11 mouse cellular contexts compared by ENCODE assay signal in the genomic region with DNA sequence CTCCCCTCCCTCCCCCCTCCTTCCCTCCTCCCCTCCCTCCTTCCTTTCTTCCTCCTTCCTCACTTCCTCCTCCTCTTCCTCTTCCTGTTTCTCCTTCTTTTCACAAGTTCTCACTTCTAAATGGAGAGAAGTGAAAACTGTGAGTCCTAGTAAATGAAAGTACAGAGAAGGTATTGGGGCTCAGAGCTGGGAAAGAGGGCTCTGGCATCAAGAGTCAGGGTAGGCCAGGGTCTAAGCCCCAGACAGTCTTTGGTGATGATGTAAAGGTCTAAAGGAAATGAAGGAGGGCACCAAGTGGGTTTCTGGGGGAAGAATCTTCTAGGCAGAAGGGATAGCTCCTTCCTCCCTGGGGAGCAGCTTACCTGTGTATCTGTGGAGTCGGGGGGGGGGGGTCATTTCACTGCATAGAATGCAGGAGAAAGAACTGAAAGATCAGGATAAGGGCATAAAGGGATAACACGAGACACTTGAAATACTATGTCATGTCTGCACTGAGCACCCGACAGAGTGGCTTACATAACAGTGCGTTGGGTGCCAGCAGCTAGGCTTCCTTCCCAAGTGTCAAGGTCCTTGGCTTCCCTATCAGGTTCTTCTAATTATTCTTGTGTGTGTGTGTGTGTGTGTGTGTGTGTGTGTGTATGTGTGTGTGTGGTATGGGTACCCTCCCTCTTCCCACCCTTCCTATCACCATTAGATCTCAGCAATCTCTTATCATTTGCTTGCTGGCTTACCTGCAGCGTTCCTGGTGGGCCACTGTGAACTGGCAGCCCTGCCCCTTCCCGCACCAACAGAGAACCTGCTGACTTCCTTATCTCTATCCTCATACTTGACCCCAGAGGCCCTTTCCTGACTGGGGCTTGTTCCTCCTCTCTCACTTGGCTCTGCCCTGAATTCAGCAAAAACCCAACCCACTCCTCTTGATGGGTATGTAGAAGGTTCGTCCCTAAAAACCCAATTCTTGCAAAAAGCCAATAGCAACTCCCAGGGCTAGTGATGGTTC. TPM values are rescaled to one million over a fixed set of nuclear protein-coding genes. Genes with fewer than 3 reads are reported as not detected.
DNase-seq lines count a peak whose midpoint lies in the region; ATAC-seq and TF ChIP-seq lines count a peak whose summit lies in the region.
"Had no signal": no experiment of that assay in that cellular context is flagged by ENCODE, and none has a peak within 500 bp of the region (broad histone marks: within the 10 kb centered on the region; RNA-seq: fewer than 3 reads in every experiment).

No protein-coding gene starts in this region.

- no peak overlapping the region for H3K27ac ChIP-seq in hindbrain, postnatal 0 days
- H3K27ac ChIP-seq: embryonic facial prominence, embryonic 12.5 days; lung, embryonic 15.5 days had no signal

- peak; percentile 71 to 80 for DNase-seq in adrenal gland, adult (ENCODE audit: inconsistent age in 2 of 2, low spot score in 1 of 2)
- DNase-seq in adrenal gland, postnatal 4 days (ENCODE audit: low spot score in 2 of 2), result no peak
- DNase-seq in kidney, postnatal 25 days, result peak; percentile 49 to 84
- DNase-seq in kidney, postnatal 4 days, result no peak
- DNase-seq in heart, postnatal 10 days, result peak; percentile 44 to 54
- no peak for DNase-seq in hindbrain, postnatal 0 days (ENCODE audit: low spot score)

- no peak overlapping the region for H3K9ac ChIP-seq in hindbrain, postnatal 0 days (replicated peaks; ENCODE audit: low read length)
- H3K9ac ChIP-seq: embryonic facial prominence, embryonic 12.5 days; lung, embryonic 15.5 days had no signal

- peak; percentile 45 for ATAC-seq in megakaryocyte progenitor cell, adult 5-6 weeks (replicated peaks; ENCODE audit: poor library complexity)
- no peak for ATAC-seq in hindbrain, postnatal 0 days
- no peak for ATAC-seq in monocyte, adult 5-6 weeks (replicated peaks; ENCODE audit: insufficient number of reproducible peaks, low FRiP score, low TSS enrichment, poor library complexity, severe bottlenecking)

- H3K36me3 ChIP-seq in hindbrain, postnatal 0 days (ENCODE audit: insufficient read depth, low read length), result no peaks in the 10 kb centered on the region
- H3K36me3 ChIP-seq: embryonic facial prominence, embryonic 12.5 days; lung, embryonic 15.5 days had no signal

- TF ChIP-seq CTCF in hindbrain, postnatal 0 days (IDR thresholded peaks at IDR 0.05; ENCODE audit: low read depth), result no peak

- 86% methylated on average over 7 of the region's 7 CpGs for WGBS in hindbrain, postnatal 0 days

- no peaks in the 10 kb centered on the region for H3K9me3 ChIP-seq in hindbrain, postnatal 0 days (ENCODE audit: low read length)
- H3K9me3 ChIP-seq: embryonic facial prominence, embryonic 12.5 days; lung, embryonic 15.5 days had no signal

- H3K4me2 ChIP-seq in hindbrain, postnatal 0 days (ENCODE audit: low read depth, low read length), result no peak overlapping the region
- H3K4me2 ChIP-seq: embryonic facial prominence, embryonic 12.5 days; lung, embryonic 15.5 days had no signal

- H3K4me3 ChIP-seq in hindbrain, postnatal 0 days (ENCODE audit: low read length), result no peak overlapping the region
- H3K4me3 ChIP-seq: embryonic facial prominence, embryonic 12.5 days; lung, embryonic 15.5 days; myocyte had no signal

- no peaks in the 10 kb centered on the region for H3K27me3 ChIP-seq in hindbrain, postnatal 0 days (ENCODE audit: insufficient read depth, low read length)
- H3K27me3 ChIP-seq: embryonic facial prominence, embryonic 12.5 days; lung, embryonic 15.5 days had no signal

- intact Hi-C loops in heart, postnatal 10 days (cut with DNase I), result loop anchor here (2.0 kb wide), 1 partner anchor 44 kb away; no protein-coding TSS in a partner anchor

- H3K4me1 ChIP-seq in hindbrain, postnatal 0 days (ENCODE audit: insufficient read depth, low read length), result peaks cover 7% of the 10 kb centered on the region; the same call in 1 of the 2 replicates

RNA-seq across cellular contexts. Expression of a gene that starts 51.6 kb away (rescaled TPM):
- 100 to 1,000 TPM; 675 to 838 TPM for total RNA-seq in adrenal gland, postnatal 4 days (2021)
- 1,000 to 10,000 TPM in 1 of 2 experiments, 100 to 1,000 TPM in 1; 897 to 1,002 TPM for total RNA-seq in heart, postnatal 10 days (2021)
- 69.5 and 75.2 TPM in 2 replicates for total RNA-seq in megakaryocyte progenitor cell, adult 5-6 weeks (2015)
- total RNA-seq in megakaryocyte progenitor cell, adult 5-6 weeks (2017), result 126 and 129 TPM in 2 replicates
- 244 and 264 TPM in 2 replicates for total RNA-seq in hindbrain, postnatal 0 days (2014; rRNA removed)
- polyA plus RNA-seq in hindbrain, postnatal 0 days (2015; fragmentation: Nextera tagmentation; extraction: Ambion mirVana), result 66.3 and 66.4 TPM in 2 replicates
- 400 to 470 TPM (median 447 TPM) in 3 replicates for total RNA-seq in monocyte, adult 5-6 weeks (2017)

Comparison
In these comparisons a context has a peak if more than half of its experiments do, and no peak if none do; other contexts are left out.
1. DNase-seq: peak in adrenal gland, adult (2 of 2), kidney, postnatal 25 days (2 of 2) and heart, postnatal 10 days (2 of 2); none in adrenal gland, postnatal 4 days (0 of 2), kidney, postnatal 4 days (0 of 2) and hindbrain, postnatal 0 days (single experiment).